Mouse (Mus musculus): ENCODE data around the gene Usp12.

Usp12 gene

DNA sequence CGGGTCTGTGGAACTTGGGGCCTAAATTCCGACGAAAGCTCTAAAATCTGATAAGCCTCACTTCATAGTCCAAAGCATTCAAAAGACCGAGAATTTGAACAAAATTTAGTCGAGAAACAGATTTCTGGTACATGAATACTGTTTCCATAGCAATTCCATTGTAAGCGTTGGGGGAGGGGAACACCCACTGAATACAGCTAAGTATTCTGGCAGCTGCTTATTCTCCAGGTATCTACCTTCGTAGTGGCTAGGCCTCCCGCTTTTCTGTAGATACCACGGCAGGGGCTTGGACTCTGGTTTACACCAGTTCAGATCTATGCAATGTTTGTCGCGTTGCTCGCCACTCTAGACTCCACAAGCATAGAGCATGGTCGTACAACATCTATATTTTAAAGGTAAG lies 922 bp upstream of the Usp12 start:
- no peak for DNase-seq (ENCODE audit: low read depth)

DNA sequence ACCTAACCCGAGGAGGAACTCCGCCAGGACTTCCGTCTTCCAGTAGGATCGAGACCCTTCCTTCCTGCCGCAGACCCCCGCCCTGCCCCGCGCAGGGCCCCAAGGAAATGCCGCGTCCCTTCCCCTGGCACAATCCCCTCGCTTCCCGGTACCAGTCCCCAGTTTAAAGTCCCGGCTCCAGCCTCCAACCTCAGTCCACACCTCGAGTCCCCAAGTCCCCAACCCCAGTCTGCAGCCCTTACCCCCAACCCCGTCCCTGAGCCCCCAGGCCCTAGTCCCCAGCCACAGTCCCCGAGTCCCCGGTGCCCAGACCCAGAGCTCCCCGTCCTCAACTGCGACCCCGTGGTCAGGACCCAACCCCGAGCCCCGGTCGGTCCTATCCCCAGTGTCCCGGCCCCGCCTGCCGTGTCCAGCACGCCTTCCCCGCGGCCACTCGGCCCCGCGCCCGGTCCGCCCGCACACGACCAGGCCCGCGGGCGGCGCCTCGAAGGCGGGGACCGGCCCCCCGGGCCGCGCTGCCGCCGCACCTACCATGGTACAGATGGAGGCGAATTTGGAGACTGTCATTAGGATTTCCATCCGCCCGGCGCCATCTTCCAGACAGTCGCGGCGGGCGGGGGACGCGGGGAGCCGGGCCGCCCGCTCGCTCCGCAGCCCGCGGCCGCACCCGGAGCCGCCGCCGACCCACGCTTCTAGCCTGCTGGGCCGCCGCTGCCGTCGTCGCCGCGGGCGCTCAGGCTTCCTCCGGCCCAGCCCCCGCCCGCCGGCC lies 538 bp downstream of the Usp12 start:
- DNase-seq (ENCODE audit: low read depth) = no peak

DNA sequence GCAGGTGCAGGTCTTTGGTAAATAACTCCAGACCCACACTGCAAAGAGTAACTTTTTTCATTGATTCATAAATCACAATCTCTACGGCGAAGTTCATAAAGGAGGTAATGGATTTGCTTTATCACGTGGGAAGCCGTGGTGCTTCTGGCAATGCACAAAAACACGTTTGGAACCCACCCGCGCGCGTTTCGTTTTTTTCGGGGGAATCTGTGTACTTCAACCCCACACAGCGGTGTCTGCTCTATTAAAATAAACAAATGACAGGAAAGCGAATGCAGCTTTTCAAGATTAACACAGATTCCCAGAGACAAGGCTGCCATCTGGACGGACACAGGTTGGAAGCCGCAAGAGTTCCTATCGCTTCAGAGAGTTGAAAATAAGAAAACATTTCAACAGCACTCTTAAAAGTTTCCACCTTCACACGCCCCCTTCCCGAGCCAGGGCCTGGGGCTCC lies 1.1 kb downstream of the Usp12 start:
- no peak for DNase-seq (ENCODE audit: low read depth)

DNA sequence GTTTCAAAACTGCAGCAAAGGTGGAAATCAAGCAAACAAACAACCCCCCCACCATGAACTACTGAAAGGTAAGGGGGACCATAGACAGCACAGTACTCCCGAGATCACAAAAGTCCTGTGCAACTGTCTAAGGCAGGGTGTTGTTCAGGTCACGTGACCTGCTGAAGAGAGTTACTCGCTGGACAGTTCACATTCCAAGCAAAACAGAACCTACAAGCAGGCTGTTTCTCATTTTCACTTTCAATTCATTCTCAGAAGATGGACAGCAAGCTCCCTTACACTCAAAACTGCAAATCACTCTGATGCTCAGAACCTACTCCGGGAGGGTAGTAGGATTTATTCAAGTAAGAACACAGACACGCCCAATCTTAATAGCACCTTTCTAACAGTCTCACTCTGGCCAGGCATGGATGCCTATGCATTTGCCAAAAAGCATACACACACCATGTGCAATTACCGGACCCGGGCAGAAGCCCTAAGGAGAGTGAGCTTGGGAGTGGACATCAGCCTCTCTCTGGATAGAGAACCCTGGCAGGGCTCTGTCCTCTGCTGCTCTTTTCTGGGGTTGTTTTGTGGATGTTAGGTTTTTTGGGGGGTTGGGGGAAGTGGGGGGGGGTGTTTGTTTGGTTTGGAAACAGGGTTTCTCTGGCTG lies 2.5 kb downstream of the Usp12 start:
- DNase-seq (ENCODE audit: low read depth) = no peak

DNA sequence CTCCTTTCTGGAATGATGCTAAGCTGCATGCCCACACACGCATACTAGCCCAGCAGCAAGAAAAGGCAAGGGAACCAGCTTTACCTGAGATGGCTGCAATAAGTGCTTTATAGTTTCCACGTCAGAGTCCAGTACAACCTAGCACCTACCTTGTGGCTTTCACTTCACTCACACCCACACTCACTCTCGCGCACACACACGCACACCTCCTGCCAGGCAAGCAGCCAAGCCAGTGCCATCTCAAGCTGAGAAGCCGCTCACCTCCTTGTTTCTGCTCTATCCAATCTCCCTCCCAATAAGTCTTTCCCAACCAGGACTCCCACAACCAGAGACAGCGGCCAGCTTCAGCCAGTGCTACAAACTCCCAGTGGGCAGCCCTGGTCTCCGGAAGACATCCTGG lies 3.9 kb downstream of the Usp12 start:
- no peak for DNase-seq (ENCODE audit: low read depth)

DNA sequence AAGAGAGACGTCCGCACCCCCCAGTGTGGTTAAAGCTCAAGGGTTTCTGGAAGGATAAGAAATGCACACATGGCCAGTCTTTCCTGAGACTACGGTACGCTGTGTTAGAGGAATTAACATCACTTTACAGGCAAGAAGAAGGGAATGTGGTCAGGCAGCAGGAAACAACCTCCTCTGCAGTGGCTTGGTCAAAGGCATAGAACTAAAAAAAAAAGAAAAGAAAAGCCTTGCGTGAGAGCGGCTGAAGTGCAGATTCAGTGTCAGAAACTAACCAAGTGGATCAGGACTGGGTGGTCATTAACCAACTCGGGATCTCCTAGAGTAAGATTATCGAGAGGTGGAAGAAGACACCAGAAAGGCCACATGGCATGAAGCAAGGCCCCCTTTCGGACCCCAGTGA lies 5.4 kb downstream of the Usp12 start:
- DNase-seq (ENCODE audit: low read depth) = no peak

DNA sequence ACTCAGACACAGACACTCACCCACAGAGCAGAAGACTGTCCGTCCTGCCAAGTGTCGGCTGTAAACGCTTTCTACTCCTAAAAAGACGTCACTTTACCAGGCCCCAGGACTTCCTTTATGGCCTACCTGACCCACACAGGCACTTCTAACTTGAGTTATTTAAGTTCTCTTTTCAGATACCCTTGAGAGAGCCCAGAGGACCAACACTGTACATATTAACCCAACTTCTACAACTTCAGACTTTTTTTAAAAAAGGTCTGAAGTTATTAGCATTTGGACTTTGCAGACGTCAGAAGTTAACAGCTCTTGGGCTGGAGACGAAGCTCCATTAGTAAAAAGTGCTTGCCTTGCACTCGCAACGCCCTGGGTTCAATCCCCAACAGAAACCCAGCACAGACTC lies 8.7 kb downstream of the Usp12 start:
- no peak for DNase-seq (ENCODE audit: low read depth)

GRCm38 (mm10) chr5:146783891-146784290 lies 10.9 kb downstream of the Usp12 start:
- DNase-seq (ENCODE audit: low read depth) = no peak

- DNase-seq (ENCODE audit: low read depth) = no peak
These were observed 11.5 kb downstream of the Usp12 start for GRCm38 (mm10) chr5:146783300-146783699.

DNA sequence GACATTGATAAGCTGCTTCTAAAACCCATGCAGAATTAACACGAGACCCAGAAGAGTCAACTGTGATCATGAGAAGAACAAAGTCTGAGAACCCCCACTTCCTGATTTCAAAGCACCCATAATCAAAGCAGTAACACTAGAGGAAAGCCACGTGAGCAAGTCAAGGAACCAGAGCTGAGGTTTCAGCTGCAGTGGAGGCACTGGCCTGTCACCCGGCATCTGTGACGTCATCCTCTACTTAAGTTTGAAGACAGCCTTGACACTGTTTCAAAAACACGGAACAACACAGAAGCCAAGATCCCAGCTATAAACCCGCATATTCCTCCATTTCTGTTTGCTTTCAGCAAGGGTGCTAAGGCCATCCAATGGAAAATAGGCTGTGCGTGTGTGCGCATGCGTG lies 13.1 kb downstream of the Usp12 start:
- no peak for DNase-seq (ENCODE audit: low read depth)

DNA sequence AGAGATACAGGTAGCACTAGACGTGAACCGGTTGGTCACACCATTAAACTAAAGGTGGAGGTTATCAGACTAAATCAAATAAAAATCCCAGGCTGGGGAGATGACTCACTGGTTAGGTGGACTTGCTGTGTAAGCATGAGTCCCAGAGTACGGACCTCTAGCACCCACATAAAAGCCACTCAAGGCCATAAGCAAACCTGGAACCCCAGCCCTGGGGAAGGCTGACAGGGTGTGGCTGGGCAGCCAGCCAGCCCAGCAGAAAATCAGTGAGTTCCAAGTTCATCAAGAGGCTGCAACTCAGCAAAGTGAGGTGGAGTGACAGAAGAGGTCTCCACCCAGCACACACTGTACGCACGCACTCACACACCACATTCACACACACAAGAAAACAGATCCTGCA lies 14.9 kb downstream of the Usp12 start:
- no peak for DNase-seq (ENCODE audit: low read depth)

DNA sequence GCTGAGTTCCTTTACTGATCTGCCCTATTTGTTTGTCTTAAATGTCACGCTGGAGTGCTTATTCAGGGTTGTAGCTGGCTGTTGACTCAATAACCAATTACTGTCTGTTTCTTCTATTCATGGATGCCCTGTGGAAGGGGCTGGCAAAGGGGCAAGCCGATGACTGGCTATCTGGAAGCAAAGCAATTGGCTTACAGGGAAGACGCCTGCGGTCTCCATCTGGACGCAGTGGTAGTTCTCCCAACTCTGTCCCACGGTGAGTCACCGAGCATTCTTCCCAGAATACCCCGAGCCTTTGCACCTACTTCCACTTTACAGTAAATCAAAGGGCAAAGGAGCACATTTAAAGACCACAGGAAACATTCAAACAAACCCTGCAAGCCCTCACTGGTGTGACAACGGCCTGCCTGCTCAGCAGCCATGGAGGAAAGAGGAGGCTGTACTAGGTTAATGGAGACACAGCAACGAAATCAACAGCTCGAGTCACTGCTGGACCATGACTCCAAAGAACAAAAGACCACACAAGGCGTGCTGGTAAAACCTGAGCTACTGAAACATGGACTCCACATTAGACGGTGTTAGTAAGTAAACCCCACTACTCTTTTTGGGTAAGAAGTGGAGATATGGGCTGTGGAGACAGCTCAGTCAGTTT lies 17.7 kb downstream of the Usp12 start:
- no peak for DNase-seq (ENCODE audit: low read depth)

GRCm38 (mm10) chr5:146771982-146772381 lies 22.8 kb downstream of the Usp12 start:
- no peak for DNase-seq (ENCODE audit: low read depth)

DNA sequence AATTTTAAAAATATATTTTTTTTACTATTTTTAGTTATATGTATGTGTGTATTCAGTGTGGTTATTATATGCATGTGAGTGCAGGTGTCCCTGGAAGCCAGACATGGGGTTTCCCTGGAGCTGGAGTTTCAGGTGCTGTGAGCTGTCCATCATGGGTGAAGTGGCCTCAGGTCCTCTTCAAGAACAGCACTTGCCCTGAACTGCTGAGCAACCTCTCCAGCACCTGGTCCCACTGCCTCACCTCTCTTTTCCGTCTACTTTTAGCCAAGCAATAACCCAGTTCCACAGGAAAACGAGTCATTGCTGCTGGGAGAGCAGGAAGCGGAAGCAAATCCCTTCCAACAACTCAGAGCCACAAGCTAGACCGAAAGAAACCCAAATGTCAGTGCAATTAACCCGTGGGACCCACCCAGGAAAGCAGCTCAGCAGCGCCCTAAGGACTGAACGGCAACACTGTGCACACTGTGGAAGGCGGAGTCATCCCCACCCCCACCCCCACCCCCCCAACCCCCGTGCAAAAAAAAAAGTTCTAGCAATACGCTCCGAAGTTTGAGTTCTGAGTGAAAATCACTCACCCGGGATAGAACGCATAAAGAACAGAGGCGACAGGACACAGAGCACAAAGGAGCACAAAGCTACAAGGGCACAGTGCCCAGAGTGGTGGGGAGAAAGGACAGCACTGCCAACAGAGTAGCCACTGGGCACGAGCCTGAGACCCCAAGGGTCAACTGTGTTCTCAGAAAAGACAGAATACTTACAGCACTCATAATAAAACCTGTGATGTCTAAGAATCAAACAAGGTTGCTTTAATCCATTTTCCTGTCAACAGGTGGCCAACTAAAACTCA lies 24.6 kb downstream of the Usp12 start:
- DNase-seq (ENCODE audit: low read depth) = no peak

DNA sequence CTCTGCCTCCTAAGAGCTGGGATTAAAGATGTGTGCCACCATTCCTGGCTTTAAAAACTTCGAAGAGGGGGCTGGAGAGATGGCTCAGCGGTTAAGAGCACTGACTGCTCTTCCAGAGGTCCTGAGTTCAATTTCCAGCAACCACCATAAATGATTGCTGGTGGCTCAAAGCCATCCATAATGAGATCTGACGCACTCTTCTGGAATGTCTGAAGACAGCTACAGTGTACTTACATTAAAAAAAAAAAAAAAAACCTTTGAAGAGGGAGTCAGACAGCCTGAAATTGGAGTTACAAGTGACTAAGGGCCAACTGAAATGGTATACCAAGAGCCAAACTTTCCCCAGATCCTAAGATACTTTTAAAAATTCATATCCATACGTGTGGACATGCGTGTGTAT lies 29.0 kb downstream of the Usp12 start:
- no peak for DNase-seq (ENCODE audit: low read depth)

DNA sequence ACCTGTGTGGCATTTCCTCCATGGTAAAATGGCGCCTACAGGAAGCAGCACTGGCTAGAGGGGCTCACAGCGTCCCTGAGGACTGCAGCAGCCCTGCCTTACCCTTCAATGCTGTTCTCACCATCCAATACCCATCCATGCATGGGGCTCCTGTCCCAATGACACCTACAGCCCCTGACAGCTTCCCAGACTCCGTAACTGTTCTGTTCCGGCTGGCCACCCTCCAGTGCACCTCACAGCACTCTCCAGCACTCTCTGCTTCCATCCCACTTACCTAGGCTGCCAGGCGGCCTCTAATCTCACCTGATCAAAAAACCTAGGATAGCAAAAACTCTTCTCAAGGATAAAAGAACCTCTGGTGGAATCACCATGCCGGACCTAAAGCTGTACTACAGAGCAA lies 35.6 kb downstream of the Usp12 start:
- no peak for DNase-seq (ENCODE audit: low read depth)

GRCm38 (mm10) chr5:146757921-146758320 lies 36.9 kb downstream of the Usp12 start:
- DNase-seq (ENCODE audit: low read depth) = no peak

DNA sequence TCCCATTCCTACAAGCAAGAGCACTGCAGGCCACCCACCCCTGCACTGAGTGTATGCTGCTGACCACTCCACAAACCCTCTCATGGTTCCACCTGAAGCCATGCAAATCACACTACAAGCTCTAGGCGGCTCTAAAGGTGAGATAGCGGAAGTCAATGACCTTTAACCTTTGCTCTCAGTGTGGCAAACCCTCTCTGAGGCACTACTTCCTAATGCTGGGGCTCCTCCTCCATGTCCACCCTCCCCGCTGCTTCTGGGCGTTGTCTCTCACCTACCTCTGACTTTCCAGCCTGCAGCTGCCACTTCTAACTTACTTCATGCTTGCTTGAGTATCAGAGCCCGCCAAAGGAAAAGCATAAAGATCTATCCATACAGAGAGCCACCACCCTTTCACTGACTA lies 37.5 kb downstream of the Usp12 start:
- no peak for DNase-seq (ENCODE audit: low read depth)

DNA sequence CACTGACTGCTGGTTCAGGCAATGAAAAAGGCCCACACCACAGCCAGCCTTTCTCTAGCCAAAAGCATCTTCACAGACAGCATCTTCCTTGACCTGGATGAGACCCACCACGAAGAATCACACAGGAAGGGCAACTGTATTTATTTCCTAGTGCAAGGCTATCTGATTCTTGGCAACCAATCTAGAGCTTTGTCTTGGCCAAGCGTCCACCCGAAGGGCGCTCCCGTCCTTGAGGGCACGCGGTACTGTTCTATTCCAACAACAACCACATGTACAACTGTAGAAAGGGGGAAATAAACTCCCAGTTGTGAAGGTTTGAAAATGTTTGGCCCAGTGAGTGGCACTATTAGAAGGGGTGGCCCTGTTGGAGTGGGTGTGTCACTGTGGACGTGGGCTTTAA lies 41.6 kb downstream of the Usp12 start:
- no peak for DNase-seq (ENCODE audit: low read depth)

- DNase-seq (ENCODE audit: low read depth) = no peak
These were observed 43.8 kb downstream of the Usp12 start for GRCm38 (mm10) chr5:146750958-146751357.

- no peak for DNase-seq (ENCODE audit: low read depth)
These were observed 44.5 kb downstream of the Usp12 start for GRCm38 (mm10) chr5:146750273-146750672.

- no peak for DNase-seq (ENCODE audit: low read depth)
These were observed 44.9 kb downstream of the Usp12 start for GRCm38 (mm10) chr5:146749857-146750256.

Data from c-Kit-positive CD71-positive TER-119-negative erythroid progenitor cells, embryonic 14.5 days (primary cell).